Mouse (Mus musculus) cortical plate, adult 2 months (tissue): ENCODE measurements around the gene Fzd9. TPM values are rescaled to one million over a fixed set of nuclear protein-coding genes. Genes with fewer than 3 reads are reported as not detected.

Experiments
- H3K27ac ChIP-seq: fragments of 200-500 bp; 2 replicates; pipeline ENCODE4 v1.5.1; 2012; ENCODE audit warnings: low read length, control low read depth, inconsistent platforms; ENCODE audit not compliant: insufficient read depth
- H3K4me1 ChIP-seq: fragments of 200-500 bp; 2 replicates; pipeline ENCODE4 v1.6.1; 2011; ENCODE audit warnings: low read length; ENCODE audit not compliant: control insufficient read depth, insufficient read depth
- H3K4me3 ChIP-seq: fragments of 200-500 bp; 2 replicates; pipeline ENCODE4 v1.5.1; 2011; ENCODE audit warnings: mild to moderate bottlenecking, low read length, control low read depth; ENCODE audit not compliant: insufficient read depth
- CTCF ChIP-seq: fragments of 200-500 bp; IDR thresholded peaks from 2 replicates; pipeline ENCODE4 v1.5.1; 2011; ENCODE audit warnings: mild to moderate bottlenecking, control low read depth, low read length; ENCODE audit not compliant: insufficient read depth; ENCODE audit errors: extremely low read depth
- POLR2A ChIP-seq: fragments of 200-500 bp; IDR thresholded peaks from 2 replicates; pipeline ENCODE4 v1.6.1; 2011; ENCODE audit warnings: mild to moderate bottlenecking, low read length, control low read depth; ENCODE audit not compliant: insufficient read depth; ENCODE audit errors: extremely low read depth
- polyA plus RNA-seq: library from polyadenylated mRNA; depleted of rRNA; stranded (reverse); fragments of >200 nt; gene quantifications from 2 replicates; pipeline ENCODE4 v1.2.3, GENCODE M21; 2012

Fzd9 gene
- polyA plus RNA-seq, 1 experiment: 5.5 TPM

DNA sequence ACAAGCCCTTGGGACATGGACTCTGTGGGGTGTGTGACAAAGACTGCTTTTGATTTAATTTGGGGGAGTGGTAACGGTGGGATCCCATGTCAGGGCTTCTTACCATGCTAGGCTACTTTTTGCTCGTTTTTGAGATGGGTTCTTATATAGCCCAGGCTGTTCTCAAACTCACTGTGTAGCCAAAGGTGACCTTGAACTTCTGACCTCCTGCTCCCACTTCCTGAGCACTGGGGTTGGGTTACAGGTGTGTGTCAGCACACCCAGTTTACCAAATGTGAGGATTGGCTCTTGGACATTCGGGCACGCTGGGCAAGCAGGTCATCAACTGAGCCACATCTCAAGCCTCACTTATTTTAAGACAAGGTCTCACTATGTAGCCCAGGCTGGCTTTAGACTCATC lies 19.3 kb upstream of the Fzd9 start:
- Histone ChIP-seq H3K4me3 (no peak overlapping the region), H3K27ac (no peak overlapping the region), H3K4me1 (no peaks in the 10 kb centered on the region)
- TF ChIP-seq CTCF (no peak), POLR2A (no peak)

- TF ChIP-seq POLR2A (no peak), CTCF (no peak)
- no peak overlapping the region for H3K27ac ChIP-seq
- no peaks in the 10 kb centered on the region for H3K4me1 ChIP-seq
- H3K4me3 ChIP-seq: no peak overlapping the region
Observed at GRCm38 (mm10) chr5:135269451-135269850, 18.4 kb upstream of the Fzd9 start.

GRCm38 (mm10) chr5:135264548-135264947 lies 13.5 kb upstream of the Fzd9 start:
- no peaks in the 10 kb centered on the region for H3K4me1 ChIP-seq
- H3K4me3 ChIP-seq: no peak overlapping the region
- H3K27ac ChIP-seq: no peak overlapping the region
- TF ChIP-seq CTCF (no peak), POLR2A (no peak)

GRCm38 (mm10) chr5:135263866-135264503 lies 13.0 kb upstream of the Fzd9 start:
- Histone ChIP-seq H3K4me3 (no peak overlapping the region), H3K4me1 (no peaks in the 10 kb centered on the region), H3K27ac (no peak overlapping the region)

GRCm38 (mm10) chr5:135258280-135259150 lies 7.5 kb upstream of the Fzd9 start:
- TF ChIP-seq POLR2A: no peak

More at GRCm38 (mm10) chr5:135263866-135264503, 13.0 kb upstream of the Fzd9 start:
- TF ChIP-seq POLR2A (no peak), CTCF (no peak)

DNA sequence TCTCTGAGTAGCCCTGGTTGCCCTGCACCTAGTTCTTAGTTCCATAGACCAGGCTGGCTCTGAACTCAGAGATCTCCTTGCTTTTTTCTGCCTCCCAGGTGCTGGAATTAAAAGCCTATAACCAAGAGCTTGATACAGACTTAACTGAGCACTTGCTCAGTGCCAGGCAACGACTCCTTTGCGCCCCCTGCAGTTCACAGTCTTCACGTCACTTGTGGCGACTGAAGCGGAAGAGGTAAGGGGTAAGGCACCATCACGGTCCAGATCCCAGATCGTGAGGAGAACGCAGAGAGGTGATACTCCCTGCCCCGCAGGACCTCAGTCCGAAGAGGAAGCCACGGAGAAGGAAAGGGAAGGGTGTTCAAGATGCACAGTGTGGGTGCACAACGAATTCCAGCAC lies 6.5 kb upstream of the Fzd9 start:
- no peaks in the 10 kb centered on the region for H3K4me1 ChIP-seq
- TF ChIP-seq CTCF (no peak), POLR2A (no peak)
- no peak overlapping the region for H3K4me3 ChIP-seq
- no peak overlapping the region for H3K27ac ChIP-seq

More at GRCm38 (mm10) chr5:135258280-135259150, 7.5 kb upstream of the Fzd9 start:
- Histone ChIP-seq H3K4me1 (no peaks in the 10 kb centered on the region), H3K27ac (no peak overlapping the region), H3K4me3 (no peak overlapping the region)

GRCm38 (mm10) chr5:135256166-135256565 lies 5.1 kb upstream of the Fzd9 start:
- TF ChIP-seq POLR2A (no peak), CTCF (no peak)
- no peaks in the 10 kb centered on the region for H3K4me1 ChIP-seq
- H3K27ac ChIP-seq: no peak overlapping the region
- no peak overlapping the region for H3K4me3 ChIP-seq

GRCm38 (mm10) chr5:135253741-135254401 lies 2.8 kb upstream of the Fzd9 start:
- Histone ChIP-seq H3K27ac (no peak overlapping the region), H3K4me3 (no peak overlapping the region), H3K4me1 (no peaks in the 10 kb centered on the region)
- TF ChIP-seq CTCF: no peak
- no peak for TF ChIP-seq POLR2A

DNA sequence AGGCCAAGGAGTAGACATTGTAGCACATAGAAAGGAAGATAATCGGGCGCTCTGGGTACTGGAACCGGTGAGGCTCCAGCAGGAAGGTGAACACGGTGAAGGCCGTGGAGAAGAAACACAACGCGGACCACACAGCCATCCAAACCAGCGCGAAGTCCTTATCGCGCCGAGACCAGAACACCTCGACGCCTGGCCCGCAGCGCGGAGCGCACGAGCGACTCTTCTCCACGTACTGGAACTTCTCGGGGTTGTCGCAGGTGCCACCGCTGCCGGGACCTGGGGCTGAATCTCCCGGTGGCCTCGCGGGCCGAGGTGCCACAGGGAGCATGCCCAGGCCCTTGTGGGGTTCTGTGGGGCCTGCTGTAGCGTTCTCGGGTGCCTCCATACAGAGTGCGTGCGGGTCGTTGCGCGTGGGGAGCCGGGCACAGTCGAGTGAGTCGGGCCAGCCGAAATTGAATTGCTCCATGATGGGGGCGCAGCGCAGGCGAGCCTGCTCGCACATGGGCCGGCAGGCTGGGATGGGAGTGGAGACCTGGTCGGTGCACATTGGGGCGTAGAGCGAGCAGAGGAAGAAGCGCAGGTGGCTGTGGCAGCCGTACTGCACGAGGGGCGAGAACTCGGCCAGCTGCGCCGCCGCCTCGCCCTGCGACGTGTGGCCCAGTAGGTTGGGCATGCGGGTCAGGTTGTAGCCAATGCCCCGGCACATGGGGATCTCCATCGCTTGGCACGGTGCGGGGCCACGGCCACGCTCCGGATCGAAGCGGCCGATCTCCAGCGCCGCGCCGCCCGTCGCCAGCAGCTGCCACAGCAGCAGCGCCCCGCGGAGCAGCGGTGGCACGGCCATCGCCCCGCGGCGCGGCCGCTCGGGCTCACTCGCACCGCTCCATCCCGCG lies 598 bp downstream of the Fzd9 start:
- no peak for TF ChIP-seq CTCF
- TF ChIP-seq POLR2A: no peak
- Histone ChIP-seq H3K4me1 (no peaks in the 10 kb centered on the region), H3K4me3 (peak overlapping the region; percentile 0), H3K27ac (no peak overlapping the region)
